Mouse (Mus musculus) kidney, adult 2 months (tissue): ENCODE measurements around the gene Anapc1. TPM values are rescaled to one million over a fixed set of nuclear protein-coding genes. Genes with fewer than 3 reads are reported as not detected.
A peak's percentile ranks its signal among the peaks of the same experiment; 100 is the strongest.

ENCODE experiments used
- DNase-seq: peaks from one replicate; pipeline ENCODE4 v3.0.0; 2021
- H3K27ac ChIP-seq: fragments of 200-500 bp; 2 replicates; pipeline ENCODE4 v1.5.1; 2012; ENCODE audit warnings: low read depth, low read length, control low read depth, inconsistent platforms; ENCODE audit not compliant: insufficient read depth
- H3K27me3 ChIP-seq: fragments of 200-500 bp; replicated peaks from 2 replicates; pipeline ENCODE4 v1.6.1; 2012; ENCODE audit warnings: mild to moderate bottlenecking, moderate library complexity, low read length, inconsistent platforms; ENCODE audit not compliant: control insufficient read depth, insufficient read depth
- H3K36me3 ChIP-seq: fragments of 200-500 bp; 2 replicates; pipeline ENCODE4 v1.6.1; 2012; ENCODE audit warnings: mild to moderate bottlenecking, moderate library complexity, low read length, inconsistent platforms; ENCODE audit not compliant: control insufficient read depth, insufficient read depth
- H3K4me1 ChIP-seq: fragments of 200-500 bp; 2 replicates; pipeline ENCODE4 v1.6.1; 2011; ENCODE audit warnings: low read length; ENCODE audit not compliant: control insufficient read depth, insufficient read depth
- H3K4me3 ChIP-seq: fragments of 200-500 bp; 2 replicates; pipeline ENCODE4 v1.5.1; 2011; ENCODE audit warnings: mild to moderate bottlenecking, low read depth, low read length, control low read depth; ENCODE audit not compliant: insufficient read depth
- CTCF ChIP-seq: fragments of 200-500 bp; conservative IDR thresholded peaks from 2 replicates; pipeline ENCODE4 v1.5.1; 2011; ENCODE audit warnings: low read depth, mild to moderate bottlenecking, control low read depth, low read length, moderate library complexity, mixed read lengths; ENCODE audit not compliant: insufficient read depth, insufficient read length
- POLR2A ChIP-seq: fragments of 200-500 bp; IDR thresholded peaks from one replicate; pipeline ENCODE4 v1.6.1; 2011; ENCODE audit warnings: low read depth, low read length, control low read depth
- WGBS: fragments of 180-500 bp; shearing (Covaris S2); methylation state at CpG from one replicate; pipeline ENCODE4 v1.1.7; 2018; 5-methylcytosine and 5-hydroxymethylcytosine counted together
- polyA plus RNA-seq: library from polyadenylated mRNA; depleted of rRNA; stranded (reverse); fragments of >200 nt; gene quantifications from 2 replicates; pipeline ENCODE4 v1.2.3, GENCODE M21; 2012

Anapc1 gene
- polyA plus RNA-seq, 1 experiment: 32.2 TPM

- Histone ChIP-seq H3K4me1 (0 out of 2 replicates have a peak, but pooled peaks cover 2% of the 10 kb centered on the region), H3K4me3 (peak overlapping the region; percentile 89), H3K36me3 (no peaks in the 10 kb centered on the region; the same call in 1 of the 2 replicates), H3K27ac (peak overlapping the region; percentile 27; the same call in 1 of the 2 replicates), H3K27me3 (no peaks in the 10 kb centered on the region)
- WGBS: 48% methylated on average over 10 of the region's 10 CpGs
- DNase-seq: no peak
- no peak for TF ChIP-seq CTCF
- no peak for TF ChIP-seq POLR2A
Observed at GRCm38 (mm10) chr2:128687558-128688120, 448 bp upstream of the Anapc1 start.

GRCm38 (mm10) chr2:128680661-128681060 lies 6.5 kb downstream of the Anapc1 start:
- no peak overlapping the region for H3K27ac ChIP-seq
- no peaks in the 10 kb centered on the region for H3K27me3 ChIP-seq
- TF ChIP-seq POLR2A: no peak
- no peak for TF ChIP-seq CTCF
- peaks cover 4% of the 10 kb centered on the region for H3K36me3 ChIP-seq
- 56% methylated on average over 4 of the region's 4 CpGs for WGBS
- H3K4me3 ChIP-seq: no peak overlapping the region
- no peak for DNase-seq
- H3K4me1 ChIP-seq: no peaks in the 10 kb centered on the region

- H3K27me3 ChIP-seq: no peaks in the 10 kb centered on the region
- H3K36me3 ChIP-seq: peaks cover 14% of the 10 kb centered on the region
- DNase-seq: no peak
- H3K27ac ChIP-seq: no peak overlapping the region
- 92% methylated on average over 1 of the region's 1 CpGs for WGBS
- H3K4me1 ChIP-seq: no peaks in the 10 kb centered on the region
- no peak for TF ChIP-seq POLR2A
- no peak for TF ChIP-seq CTCF
- H3K4me3 ChIP-seq: no peak overlapping the region
Observed at GRCm38 (mm10) chr2:128620578-128620977, 66.6 kb downstream of the Anapc1 start.

GRCm38 (mm10) chr2:128615366-128615765 lies 71.8 kb downstream of the Anapc1 start:
- H3K27ac ChIP-seq: no peak overlapping the region
- no peaks in the 10 kb centered on the region for H3K27me3 ChIP-seq
- WGBS: 96% methylated on average over 4 of the region's 4 CpGs
- no peak for DNase-seq
- no peak overlapping the region for H3K4me3 ChIP-seq
- peaks cover 12% of the 10 kb centered on the region for H3K36me3 ChIP-seq
- H3K4me1 ChIP-seq: no peaks in the 10 kb centered on the region
- no peak for TF ChIP-seq CTCF
- no peak for TF ChIP-seq POLR2A

GRCm38 (mm10) chr2:128613365-128613764 lies 73.8 kb downstream of the Anapc1 start:
- TF ChIP-seq POLR2A: no peak
- no peak for TF ChIP-seq CTCF
- H3K27me3 ChIP-seq: no peaks in the 10 kb centered on the region
- peaks cover 10% of the 10 kb centered on the region for H3K36me3 ChIP-seq
- no peaks in the 10 kb centered on the region for H3K4me1 ChIP-seq
- no peak overlapping the region for H3K4me3 ChIP-seq
- H3K27ac ChIP-seq: no peak overlapping the region
- WGBS: 61% methylated on average over 5 of the region's 5 CpGs
- DNase-seq: peak; percentile 27

- Histone ChIP-seq H3K4me1 (no peaks in the 10 kb centered on the region), H3K36me3 (peaks cover 8% of the 10 kb centered on the region), H3K4me3 (no peak overlapping the region), H3K27ac (no peak overlapping the region), H3K27me3 (no peaks in the 10 kb centered on the region)
- no peak for TF ChIP-seq POLR2A
- WGBS: 50% methylated on average over 7 of the region's 7 CpGs
- DNase-seq: peak; percentile 81
Observed at GRCm38 (mm10) chr2:128612275-128612674, 74.9 kb downstream of the Anapc1 start.

GRCm38 (mm10) chr2:128611178-128611577 lies 76.0 kb downstream of the Anapc1 start:
- Histone ChIP-seq H3K4me3 (no peak overlapping the region), H3K4me1 (no peaks in the 10 kb centered on the region), H3K36me3 (peaks cover 5% of the 10 kb centered on the region), H3K27me3 (no peaks in the 10 kb centered on the region), H3K27ac (no peak overlapping the region)
- 95% methylated on average over 8 of the region's 8 CpGs for WGBS
- TF ChIP-seq POLR2A (no peak), CTCF (no peak)
- no peak for DNase-seq

- H3K27ac ChIP-seq: no peak overlapping the region
Observed at GRCm38 (mm10) chr2:128609286-128609685, 77.9 kb downstream of the Anapc1 start.

More at GRCm38 (mm10) chr2:128609286-128609685, 77.9 kb downstream of the Anapc1 start:
- Histone ChIP-seq H3K36me3 (peaks cover 5% of the 10 kb centered on the region), H3K4me1 (no peaks in the 10 kb centered on the region), H3K27me3 (no peaks in the 10 kb centered on the region), H3K4me3 (no peak overlapping the region)
- TF ChIP-seq POLR2A: no peak
- TF ChIP-seq CTCF: no peak
- WGBS: 64% methylated on average over 5 of the region's 5 CpGs
- no peak for DNase-seq
